Mouse (Mus musculus): ENCODE data around the gene Efcab2. TPM values are rescaled to one million over a fixed set of nuclear protein-coding genes. Genes with fewer than 3 reads are reported as not detected.
A peak's percentile ranks its signal among the peaks of the same experiment; 100 is the strongest.

Efcab2 gene
- polyA plus RNA-seq, 1 experiment from 2014 or later = 3.3 TPM

- ATAC-seq (ENCODE audit: insufficient read depth) = peak; percentile 97
- peak; percentile 94 for DNase-seq
- peak overlapping the region; percentile 79 for H3K27ac ChIP-seq (ENCODE audit: low read depth)
- TF ChIP-seq CTCF (IDR thresholded peaks at IDR 0.05; ENCODE audit: low read depth) = no peak
- peak overlapping the region; percentile 88 for H3K4me2 ChIP-seq
- H3K9ac ChIP-seq = peak overlapping the region; percentile 54
- no peaks in the 10 kb centered on the region for H3K27me3 ChIP-seq (ENCODE audit: insufficient read depth, low read length)
- no peaks in the 10 kb centered on the region for H3K36me3 ChIP-seq (ENCODE audit: insufficient read depth)
- no peaks in the 10 kb centered on the region for H3K9me3 ChIP-seq (ENCODE audit: low read depth, low read length)
- peak overlapping the region; percentile 48 for H3K4me3 ChIP-seq (ENCODE audit: low read depth, low read length)
- 2% methylated on average over 36 of the region's 36 CpGs for WGBS
- H3K4me1 ChIP-seq (ENCODE audit: insufficient read depth) = 0 out of 2 replicates have a peak, but pooled peaks cover 2% of the 10 kb centered on the region
Measured at GRCm38 (mm10) chr1:178368548-178369271, 37.2 kb upstream of the Efcab2 start.

- peak overlapping the region; percentile 54 for H3K9ac ChIP-seq
- ATAC-seq (ENCODE audit: insufficient read depth) (peak; percentile 86), DNase-seq (peak; percentile 64)
- no peak for TF ChIP-seq CTCF (IDR thresholded peaks at IDR 0.05; ENCODE audit: low read depth)
- peak overlapping the region; percentile 88 for H3K4me2 ChIP-seq
- no peaks in the 10 kb centered on the region for H3K27me3 ChIP-seq (ENCODE audit: insufficient read depth, low read length)
- H3K27ac ChIP-seq (ENCODE audit: low read depth) = peak overlapping the region; percentile 79
- WGBS = 1% methylated on average over 11 of the region's 11 CpGs
- 0 out of 2 replicates have a peak, but pooled peaks cover 2% of the 10 kb centered on the region for H3K4me1 ChIP-seq (ENCODE audit: insufficient read depth)
- no peaks in the 10 kb centered on the region for H3K36me3 ChIP-seq (ENCODE audit: insufficient read depth)
- peak overlapping the region; percentile 48 for H3K4me3 ChIP-seq (ENCODE audit: low read depth, low read length)
- H3K9me3 ChIP-seq (ENCODE audit: low read depth, low read length) = no peaks in the 10 kb centered on the region
Measured at GRCm38 (mm10) chr1:178369272-178369651, 36.6 kb upstream of the Efcab2 start.

- H3K27me3 ChIP-seq (ENCODE audit: insufficient read depth, low read length) = no peaks in the 10 kb centered on the region
- no peak overlapping the region for H3K9ac ChIP-seq
- no peaks in the 10 kb centered on the region for H3K36me3 ChIP-seq (ENCODE audit: insufficient read depth)
- DNase-seq (no peak), ATAC-seq (ENCODE audit: insufficient read depth) (no peak)
- no peak overlapping the region for H3K27ac ChIP-seq (ENCODE audit: low read depth)
- H3K9me3 ChIP-seq (ENCODE audit: low read depth, low read length) = no peaks in the 10 kb centered on the region
- 0 out of 2 replicates have a peak, but pooled peaks cover 2% of the 10 kb centered on the region for H3K4me1 ChIP-seq (ENCODE audit: insufficient read depth)
- TF ChIP-seq CTCF (IDR thresholded peaks at IDR 0.05; ENCODE audit: low read depth) = no peak
- no peak overlapping the region for H3K4me3 ChIP-seq (ENCODE audit: low read depth, low read length)
- 79% methylated on average over 4 of the region's 4 CpGs for WGBS
- no peak overlapping the region for H3K4me2 ChIP-seq
Measured at GRCm38 (mm10) chr1:178372681-178373080, 33.2 kb upstream of the Efcab2 start.

GRCm38 (mm10) chr1:178375381-178375780 lies 30.5 kb upstream of the Efcab2 start:
- Histone ChIP-seq H3K4me2 (no peak overlapping the region), H3K9me3 (ENCODE audit: low read depth, low read length) (no peaks in the 10 kb centered on the region), H3K4me3 (ENCODE audit: low read depth, low read length) (no peak overlapping the region), H3K27ac (ENCODE audit: low read depth) (no peak overlapping the region), H3K9ac (no peak overlapping the region), H3K4me1 (ENCODE audit: insufficient read depth) (no peaks in the 10 kb centered on the region), H3K36me3 (ENCODE audit: insufficient read depth) (no peaks in the 10 kb centered on the region), H3K27me3 (ENCODE audit: insufficient read depth, low read length) (no peaks in the 10 kb centered on the region)
- no peak for DNase-seq
- no peak for ATAC-seq (ENCODE audit: insufficient read depth)
- TF ChIP-seq CTCF (IDR thresholded peaks at IDR 0.05; ENCODE audit: low read depth) = no peak

GRCm38 (mm10) chr1:178376061-178376460 lies 29.8 kb upstream of the Efcab2 start:
- Histone ChIP-seq H3K4me3 (ENCODE audit: low read depth, low read length) (no peak overlapping the region), H3K27me3 (ENCODE audit: insufficient read depth, low read length) (no peaks in the 10 kb centered on the region), H3K36me3 (ENCODE audit: insufficient read depth) (no peaks in the 10 kb centered on the region), H3K27ac (ENCODE audit: low read depth) (no peak overlapping the region), H3K4me1 (ENCODE audit: insufficient read depth) (no peaks in the 10 kb centered on the region), H3K4me2 (no peak overlapping the region), H3K9ac (no peak overlapping the region), H3K9me3 (ENCODE audit: low read depth, low read length) (no peaks in the 10 kb centered on the region)
- no peak for TF ChIP-seq CTCF (IDR thresholded peaks at IDR 0.05; ENCODE audit: low read depth)
- no peak for DNase-seq
- no peak for ATAC-seq (ENCODE audit: insufficient read depth)
- WGBS = 91% methylated on average over 2 of the region's 2 CpGs

- Histone ChIP-seq H3K27me3 (ENCODE audit: insufficient read depth, low read length) (no peaks in the 10 kb centered on the region), H3K4me3 (ENCODE audit: low read depth, low read length) (no peak overlapping the region), H3K27ac (ENCODE audit: low read depth) (no peak overlapping the region), H3K4me1 (ENCODE audit: insufficient read depth) (no peaks in the 10 kb centered on the region), H3K36me3 (ENCODE audit: insufficient read depth) (no peaks in the 10 kb centered on the region), H3K9me3 (ENCODE audit: low read depth, low read length) (no peaks in the 10 kb centered on the region), H3K4me2 (no peak overlapping the region), H3K9ac (no peak overlapping the region)
- 50% methylated on average over 2 of the region's 2 CpGs for WGBS
- no peak for DNase-seq
- TF ChIP-seq CTCF (IDR thresholded peaks at IDR 0.05; ENCODE audit: low read depth) = no peak
- ATAC-seq (ENCODE audit: insufficient read depth) = no peak
Measured at GRCm38 (mm10) chr1:178376907-178377306, 29.0 kb upstream of the Efcab2 start.

- ATAC-seq (ENCODE audit: insufficient read depth) = no peak
Measured at GRCm38 (mm10) chr1:178378115-178378514, 27.8 kb upstream of the Efcab2 start.

More at GRCm38 (mm10) chr1:178378115-178378514, 27.8 kb upstream of the Efcab2 start:
- H3K36me3 ChIP-seq (ENCODE audit: insufficient read depth) = no peaks in the 10 kb centered on the region
- H3K4me3 ChIP-seq (ENCODE audit: low read depth, low read length) = no peak overlapping the region
- H3K4me1 ChIP-seq (ENCODE audit: insufficient read depth) = no peaks in the 10 kb centered on the region
- no peak overlapping the region for H3K4me2 ChIP-seq
- no peak for TF ChIP-seq CTCF (IDR thresholded peaks at IDR 0.05; ENCODE audit: low read depth)
- DNase-seq = no peak
- no peaks in the 10 kb centered on the region for H3K9me3 ChIP-seq (ENCODE audit: low read depth, low read length)
- 76% methylated on average over 3 of the region's 3 CpGs for WGBS
- no peaks in the 10 kb centered on the region for H3K27me3 ChIP-seq (ENCODE audit: insufficient read depth, low read length)
- H3K9ac ChIP-seq = no peak overlapping the region
- no peak overlapping the region for H3K27ac ChIP-seq (ENCODE audit: low read depth)

All from lung, embryonic 14.5 days (tissue).